Mouse (Mus musculus) myocyte (in vitro differentiated cells): ENCODE measurements at regions not wholly inside any gene's neighbourhood (a gene's known extent, or its start where the extent isn't known, plus 50 kb on each side); places are given as distances from the start of the nearest gene placed in this dataset.
"Not testable (repeated sequence)": the region's sequence is repeated elsewhere in the genome, so short reads cannot be mapped to it uniquely, and the experiment has no call there.

Source experiments
- MAX ChIP-seq: IDR thresholded peaks from one replicate; pipeline ENCODE4 v1.6.1; 2011; ENCODE audit warnings: low read depth, mild to moderate bottlenecking, control low read depth
- POLR2A ChIP-seq: IDR thresholded peaks from one replicate; pipeline ENCODE4 v1.6.1; 2011; ENCODE audit warnings: low read depth, mild to moderate bottlenecking, control low read depth, moderate library complexity; ENCODE audit not compliant: insufficient read length
- SRF ChIP-seq: IDR thresholded peaks from one replicate; pipeline ENCODE4 v1.6.1; 2011; ENCODE audit warnings: low read depth; ENCODE audit not compliant: control insufficient read depth, insufficient read length

DNA sequence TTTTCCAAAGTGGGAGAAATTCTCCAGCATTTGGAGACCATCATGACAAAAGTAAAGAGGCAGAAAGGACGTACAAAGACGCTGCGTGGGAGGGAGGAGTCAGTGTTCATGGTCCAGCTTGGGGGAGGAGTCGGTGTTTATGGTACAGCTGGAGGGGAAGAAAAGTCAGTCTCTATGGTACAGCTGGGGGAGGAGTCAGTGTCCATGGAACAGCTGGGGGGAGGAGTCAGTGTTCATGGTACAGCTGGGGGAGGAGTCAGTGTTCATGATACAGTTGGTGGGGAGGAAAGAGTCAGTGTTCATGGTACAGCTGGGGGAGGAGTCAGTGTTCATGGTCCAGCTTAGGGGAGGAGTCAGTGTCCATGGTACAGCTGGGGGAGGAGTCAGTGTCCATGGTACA lies 261.5 kb upstream of the Kdm8 start:
- TF ChIP-seq SRF, MAX, POLR2A: not testable (repeated sequence)
